Mouse (Mus musculus) MEL (cell line): ENCODE data around the gene Gm3336. TPM values are rescaled to one million over a fixed set of nuclear protein-coding genes. Genes with fewer than 3 reads are reported as not detected.

Source experiments
- DNase-seq: peaks from one replicate; pipeline ENCODE4 v3.0.0; 2011; ENCODE audit warnings: low read depth, low spot score
- H3K27ac ChIP-seq: 2 replicates; pipeline ENCODE4 v1.5.1; 2012; ENCODE audit warnings: low read depth, mild to moderate bottlenecking, control low read depth, low read length, moderate library complexity; ENCODE audit not compliant: control insufficient read depth
- H3K27me3 ChIP-seq, 2 experiments: fragments of 150-350 bp in 1 of 2; sonication (generic) in 1 of 2; 2 replicates each; pipeline ENCODE4 v1.6.1; 2012; ENCODE audit warnings: low read length in 2 of 2, mild to moderate bottlenecking in 2 of 2, improper control_type of control experiment in 1 of 2, moderate library complexity in 1 of 2; ENCODE audit not compliant: insufficient read depth in 2 of 2, control insufficient read depth in 1 of 2
- H3K36me3 ChIP-seq, 2 experiments: 2 replicates each; pipeline ENCODE4 v1.6.1; 2012 to 2014; ENCODE audit warnings: low read length in 2 of 2, improper control_type of control experiment in 1 of 2, inconsistent platforms in 1 of 2, mild to moderate bottlenecking in 1 of 2; ENCODE audit not compliant: insufficient read depth in 2 of 2, control insufficient read depth in 1 of 2
- H3K4me1 ChIP-seq, 2 experiments: fragments of 150-350 bp in 1 of 2; sonication (generic) in 1 of 2; 2 replicates each; pipeline ENCODE4 v1.6.1; 2012; ENCODE audit warnings: low read length in 2 of 2, improper control_type of control experiment in 1 of 2, mild to moderate bottlenecking in 1 of 2; ENCODE audit not compliant: insufficient read depth in 2 of 2, control insufficient read depth in 1 of 2
- H3K4me3 ChIP-seq, 2 experiments: fragments of 150-350 bp in 1 of 2; sonication (generic) in 1 of 2; 2 replicates each; pipeline ENCODE4 v1.5.1; 2012; ENCODE audit warnings: low read depth in 2 of 2, low read length in 2 of 2, mild to moderate bottlenecking in 2 of 2, moderate library complexity in 2 of 2, control low read depth in 1 of 2, improper control_type of control experiment in 1 of 2; ENCODE audit not compliant: control insufficient read depth in 1 of 2, insufficient read depth in 1 of 2
- H3K79me2 ChIP-seq: 2 replicates; pipeline ENCODE4 v1.6.1; 2012; ENCODE audit warnings: mild to moderate bottlenecking, low read length, moderate library complexity; ENCODE audit not compliant: control insufficient read depth, poor library complexity, insufficient read depth
- H3K9ac ChIP-seq: 2 replicates; pipeline ENCODE4 v1.6.1; 2012; ENCODE audit warnings: low read depth, mild to moderate bottlenecking, control low read depth, low read length, moderate library complexity; ENCODE audit not compliant: control insufficient read depth, poor library complexity, severe bottlenecking
- H3K9me3 ChIP-seq: fragments of 150-350 bp; sonication (generic); replicated peaks from 2 replicates; pipeline ENCODE4 v1.6.1; 2012; ENCODE audit warnings: mild to moderate bottlenecking, low read length, improper control_type of control experiment, moderate library complexity; ENCODE audit not compliant: insufficient read depth
- CHD1 ChIP-seq: IDR thresholded peaks from 2 replicates; pipeline ENCODE4 v1.6.1; 2012; ENCODE audit warnings: low read depth, mild to moderate bottlenecking, inconsistent platforms, low read length, improper control_type of control experiment
- CHD2 ChIP-seq: IDR thresholded peaks from 2 replicates; pipeline ENCODE4 v1.6.1; 2011; ENCODE audit warnings: low read length, improper control_type of control experiment
- CTCF ChIP-seq, 3 experiments: IDR thresholded peaks in 2 of 3; conservative IDR thresholded peaks in 1 of 3; 2 replicates each; pipeline ENCODE4 v1.5.1; 2011 to 2012; ENCODE audit warnings: low read length in 3 of 3, low read depth in 2 of 3, mild to moderate bottlenecking in 2 of 3, improper control_type of control experiment in 1 of 3, inconsistent platforms in 1 of 3, mixed read lengths in 1 of 3, moderate library complexity in 1 of 3; ENCODE audit not compliant: control insufficient read depth in 1 of 3, insufficient read depth in 1 of 3, poor library complexity in 1 of 3, severe bottlenecking in 1 of 3
- ELF1 ChIP-seq: IDR thresholded peaks from 2 replicates; pipeline ENCODE4 v1.6.1; 2014; ENCODE audit warnings: low read depth, mild to moderate bottlenecking, inconsistent platforms, low read length, improper control_type of control experiment, moderate library complexity
- GABPA ChIP-seq: IDR thresholded peaks from 2 replicates; pipeline ENCODE4 v1.6.1; 2012; ENCODE audit warnings: low read depth, mild to moderate bottlenecking, inconsistent platforms, low read length, improper control_type of control experiment, moderate library complexity
- HCFC1 ChIP-seq: IDR thresholded peaks from 2 replicates; pipeline ENCODE4 v1.6.1; 2012; ENCODE audit warnings: low read depth, mild to moderate bottlenecking, inconsistent platforms, low read length, improper control_type of control experiment, moderate library complexity
- KAT2A ChIP-seq: conservative IDR thresholded peaks from 2 replicates; pipeline ENCODE4 v1.6.1; 2012; ENCODE audit warnings: low read depth, low read length, improper control_type of control experiment, inconsistent platforms
- MYC ChIP-seq: IDR thresholded peaks from 2 replicates; pipeline ENCODE4 v1.6.1; 2011; ENCODE audit warnings: low read depth, mild to moderate bottlenecking, low read length, improper control_type of control experiment, moderate library complexity
- POLR2A ChIP-seq, 2 experiments: IDR thresholded peaks; 2 replicates each; pipeline ENCODE4 v1.6.1; 2011 to 2012; ENCODE audit warnings: low read length in 2 of 2, mild to moderate bottlenecking in 2 of 2, control low read depth in 1 of 2, improper control_type of control experiment in 1 of 2, low read depth in 1 of 2, moderate library complexity in 1 of 2; ENCODE audit not compliant: control insufficient read depth in 1 of 2, insufficient read depth in 1 of 2, poor library complexity in 1 of 2
- POLR2AphosphoS2 ChIP-seq: IDR thresholded peaks from 2 replicates; pipeline ENCODE4 v1.6.1; 2011; ENCODE audit warnings: low read length, improper control_type of control experiment
- POLR2AphosphoS5 ChIP-seq: IDR thresholded peaks from 2 replicates; pipeline ENCODE4 v1.6.1; 2012; ENCODE audit warnings: low read depth, borderline replicate concordance, mild to moderate bottlenecking, inconsistent platforms, low read length, moderate library complexity, mixed read lengths
- SMC3 ChIP-seq: IDR thresholded peaks from 2 replicates; pipeline ENCODE4 v1.6.1; 2011; ENCODE audit warnings: low read depth, low read length, improper control_type of control experiment
- TAL1 ChIP-seq: IDR thresholded peaks from 2 replicates; pipeline ENCODE4 v1.6.1; 2012; ENCODE audit warnings: mild to moderate bottlenecking, inconsistent platforms, low read length, moderate library complexity, mixed read lengths
- TBP ChIP-seq: IDR thresholded peaks from 2 replicates; pipeline ENCODE4 v1.8.0; 2011; ENCODE audit warnings: low read depth, low read length, improper control_type of control experiment
- TCF12 ChIP-seq: IDR thresholded peaks from 2 replicates; pipeline ENCODE4 v1.6.1; 2014; ENCODE audit warnings: low read depth, mild to moderate bottlenecking, inconsistent platforms, low read length, improper control_type of control experiment, moderate library complexity
- UBTF ChIP-seq: IDR thresholded peaks from 2 replicates; pipeline ENCODE4 v1.6.1; 2012; ENCODE audit warnings: low read depth, mild to moderate bottlenecking, inconsistent platforms, low read length, improper control_type of control experiment, moderate library complexity, borderline replicate concordance; ENCODE audit not compliant: insufficient read depth
- USF1 ChIP-seq: IDR thresholded peaks from 2 replicates; pipeline ENCODE4 v1.6.1; 2014; ENCODE audit warnings: low read depth, mild to moderate bottlenecking, inconsistent platforms, low read length, improper control_type of control experiment, moderate library complexity
- ZKSCAN1 ChIP-seq: IDR thresholded peaks from 2 replicates; pipeline ENCODE4 v1.6.1; 2012; ENCODE audit warnings: low read depth, mild to moderate bottlenecking, inconsistent platforms, low read length, improper control_type of control experiment, moderate library complexity
- ZNF384 ChIP-seq: IDR thresholded peaks from 2 replicates; pipeline ENCODE4 v1.6.1; 2012; ENCODE audit warnings: low read depth, mild to moderate bottlenecking, inconsistent platforms, low read length, improper control_type of control experiment
- polyA plus RNA-seq, 2 experiments: library from polyadenylated mRNA; stranded (reverse) in 1 of 2; unstranded in 1 of 2; fragments of >175 nt in 1 of 2; fragments of >200 nt in 1 of 2; gene quantifications; 2 replicates each; pipeline versions ENCODE4 v1.2.1 to v1.2.4; 2012; ENCODE audit warnings: low replicate concordance in 2 of 2, low read depth in 1 of 2; ENCODE audit not compliant: insufficient read length in 2 of 2, insufficient read depth in 1 of 2, missing spikeins in 1 of 2
- total RNA-seq: library from RNA; depleted of rRNA; stranded (reverse); fragments of 300-350 nt; gene quantifications from 2 replicates; pipeline ENCODE4 v1.2.3, GENCODE M21; 2012

Gene Gm3336
- total and polyA plus RNA-seq, 3 experiments, result 0.19 to 0.72 TPM; not detected in 1

GRCm38 (mm10) chr8:70770748-70771147, 52.4 kb downstream of the Gm3336 start:
- Histone ChIP-seq H3K4me3 (no peak overlapping the region), H3K9me3 (no peaks in the 10 kb centered on the region), H3K27me3 (no peaks in the 10 kb centered on the region), H3K9ac (no peak overlapping the region), H3K36me3 (no peaks in the 10 kb centered on the region; a peak in 1 of 4 replicates), H3K79me2 (no peaks in the 10 kb centered on the region), H3K4me1 (0 out of 4 replicates have a peak, but pooled peaks cover 0 to 5% of the 10 kb centered on the region in 2 experiments), H3K27ac (no peak overlapping the region)
- TF ChIP-seq CTCF (IDR thresholded peaks at IDR 0.05 in 2 of 3, conservative IDR thresholded peaks at IDR 0.05 in 1 of 3; ENCODE audit: control insufficient read depth in 1 of 3, insufficient read depth in 1 of 3, low read depth in 2 of 3, low read length in 3 of 3, poor library complexity in 1 of 3, severe bottlenecking in 1 of 3) (no peak), GABPA (no peak)
- no peak for DNase-seq

- Histone ChIP-seq H3K9me3 (no peaks in the 10 kb centered on the region), H3K4me3 (no peak overlapping the region), H3K27ac (no peak overlapping the region), H3K36me3 (no peaks in the 10 kb centered on the region; a peak in 1 of 4 replicates), H3K79me2 (peaks cover 4% of the 10 kb centered on the region; the same call in 1 of the 2 replicates), H3K4me1 (0 out of 4 replicates have a peak, but pooled peaks cover 0 to 5% of the 10 kb centered on the region in 2 experiments), H3K27me3 (no peaks in the 10 kb centered on the region), H3K9ac (no peak overlapping the region)
- DNase-seq, result no peak
- TF ChIP-seq ZKSCAN1, result no peak
- no peak for TF ChIP-seq ELF1
- no peak for TF ChIP-seq CHD2
- TF ChIP-seq POLR2AphosphoS5, result no peak
- TF ChIP-seq ZNF384, result no peak
- TF ChIP-seq, all 39 proteins: peak for 0
These were observed 52.9 kb downstream of the Gm3336 start for GRCm38 (mm10) chr8:70771217-70771616.

GRCm38 (mm10) chr8:70772075-70772474, 53.7 kb downstream of the Gm3336 start:
- no peak for DNase-seq
- no peak for TF ChIP-seq USF1
- no peak for TF ChIP-seq ELF1
- no peak for TF ChIP-seq CHD1
- no peak for TF ChIP-seq UBTF
- no peak for TF ChIP-seq POLR2AphosphoS5
- no peak for TF ChIP-seq HCFC1
- TF ChIP-seq TBP, result no peak
- TF ChIP-seq KAT2A, result no peak
- no peak for TF ChIP-seq POLR2A (IDR thresholded peaks at IDR 0.05; ENCODE audit: control insufficient read depth in 1 of 2, insufficient read depth in 1 of 2, low read depth in 1 of 2, low read length in 2 of 2, poor library complexity in 1 of 2)
- TF ChIP-seq SMC3, result no peak
- no peak for TF ChIP-seq POLR2AphosphoS2
- TF ChIP-seq TCF12, result no peak
- TF ChIP-seq TAL1, result no peak
- no peak for TF ChIP-seq MYC
- TF ChIP-seq, all 39 proteins: peak for 0
- Histone ChIP-seq H3K79me2 (peaks cover 6% of the 10 kb centered on the region; the same call in 1 of the 2 replicates), H3K36me3 (no peaks in the 10 kb centered on the region; a peak in 1 of 4 replicates), H3K4me3 (no peak overlapping the region), H3K27me3 (no peaks in the 10 kb centered on the region), H3K4me1 (0 out of 4 replicates have a peak, but pooled peaks cover 0 to 5% of the 10 kb centered on the region in 2 experiments), H3K9ac (no peak overlapping the region), H3K9me3 (no peaks in the 10 kb centered on the region), H3K27ac (no peak overlapping the region)
